Mouse (Mus musculus) MEL (cell line): ENCODE results near the gene Cd70. TPM values are rescaled to one million over a fixed set of nuclear protein-coding genes. Genes with fewer than 3 reads are reported as not detected.
A peak's percentile ranks its signal among the peaks of the same experiment; 100 is the strongest.

ENCODE experiments used
- DNase-seq: peaks from one replicate; pipeline ENCODE4 v3.0.0; 2011; ENCODE audit warnings: low read depth, low spot score
- H3K27ac ChIP-seq: 2 replicates; pipeline ENCODE4 v1.5.1; 2012; ENCODE audit warnings: low read depth, mild to moderate bottlenecking, control low read depth, low read length, moderate library complexity; ENCODE audit not compliant: control insufficient read depth
- H3K27me3 ChIP-seq, 2 experiments: fragments of 150-350 bp in 1 of 2; sonication (generic) in 1 of 2; 2 replicates each; pipeline ENCODE4 v1.6.1; 2012; ENCODE audit warnings: low read length in 2 of 2, mild to moderate bottlenecking in 2 of 2, improper control_type of control experiment in 1 of 2, moderate library complexity in 1 of 2; ENCODE audit not compliant: insufficient read depth in 2 of 2, control insufficient read depth in 1 of 2
- H3K36me3 ChIP-seq, 2 experiments: 2 replicates each; pipeline ENCODE4 v1.6.1; 2012 to 2014; ENCODE audit warnings: low read length in 2 of 2, improper control_type of control experiment in 1 of 2, inconsistent platforms in 1 of 2, mild to moderate bottlenecking in 1 of 2; ENCODE audit not compliant: insufficient read depth in 2 of 2, control insufficient read depth in 1 of 2
- H3K4me1 ChIP-seq, 2 experiments: fragments of 150-350 bp in 1 of 2; sonication (generic) in 1 of 2; 2 replicates each; pipeline ENCODE4 v1.6.1; 2012; ENCODE audit warnings: low read length in 2 of 2, improper control_type of control experiment in 1 of 2, mild to moderate bottlenecking in 1 of 2; ENCODE audit not compliant: insufficient read depth in 2 of 2, control insufficient read depth in 1 of 2
- H3K4me3 ChIP-seq, 2 experiments: fragments of 150-350 bp in 1 of 2; sonication (generic) in 1 of 2; 2 replicates each; pipeline ENCODE4 v1.5.1; 2012; ENCODE audit warnings: low read depth in 2 of 2, low read length in 2 of 2, mild to moderate bottlenecking in 2 of 2, moderate library complexity in 2 of 2, control low read depth in 1 of 2, improper control_type of control experiment in 1 of 2; ENCODE audit not compliant: control insufficient read depth in 1 of 2, insufficient read depth in 1 of 2
- H3K79me2 ChIP-seq: 2 replicates; pipeline ENCODE4 v1.6.1; 2012; ENCODE audit warnings: mild to moderate bottlenecking, low read length, moderate library complexity; ENCODE audit not compliant: control insufficient read depth, poor library complexity, insufficient read depth
- H3K9ac ChIP-seq: 2 replicates; pipeline ENCODE4 v1.6.1; 2012; ENCODE audit warnings: low read depth, mild to moderate bottlenecking, control low read depth, low read length, moderate library complexity; ENCODE audit not compliant: control insufficient read depth, poor library complexity, severe bottlenecking
- H3K9me3 ChIP-seq: fragments of 150-350 bp; sonication (generic); replicated peaks from 2 replicates; pipeline ENCODE4 v1.6.1; 2012; ENCODE audit warnings: mild to moderate bottlenecking, low read length, improper control_type of control experiment, moderate library complexity; ENCODE audit not compliant: insufficient read depth
- BHLHE40 ChIP-seq: IDR thresholded peaks from 2 replicates; pipeline ENCODE4 v1.6.1; 2012; ENCODE audit warnings: low read depth, mild to moderate bottlenecking, inconsistent platforms, low read length, improper control_type of control experiment, borderline replicate concordance
- CTCF ChIP-seq, 3 experiments: IDR thresholded peaks in 2 of 3; conservative IDR thresholded peaks in 1 of 3; 2 replicates each; pipeline ENCODE4 v1.5.1; 2011 to 2012; ENCODE audit warnings: low read length in 3 of 3, low read depth in 2 of 3, mild to moderate bottlenecking in 2 of 3, improper control_type of control experiment in 1 of 3, inconsistent platforms in 1 of 3, mixed read lengths in 1 of 3, moderate library complexity in 1 of 3; ENCODE audit not compliant: control insufficient read depth in 1 of 3, insufficient read depth in 1 of 3, poor library complexity in 1 of 3, severe bottlenecking in 1 of 3
- ELF1 ChIP-seq: IDR thresholded peaks from 2 replicates; pipeline ENCODE4 v1.6.1; 2014; ENCODE audit warnings: low read depth, mild to moderate bottlenecking, inconsistent platforms, low read length, improper control_type of control experiment, moderate library complexity
- EP300 ChIP-seq, 2 experiments: IDR thresholded peaks; 2 replicates each; pipeline ENCODE4 v1.6.1; 2011; ENCODE audit warnings: improper control_type of control experiment in 2 of 2, low read length in 2 of 2, low read depth in 1 of 2, mild to moderate bottlenecking in 1 of 2
- ETS1 ChIP-seq: IDR thresholded peaks from 2 replicates; pipeline ENCODE4 v1.6.1; 2012; ENCODE audit warnings: low read depth, mild to moderate bottlenecking, inconsistent platforms, low read length, improper control_type of control experiment, moderate library complexity
- GABPA ChIP-seq: IDR thresholded peaks from 2 replicates; pipeline ENCODE4 v1.6.1; 2012; ENCODE audit warnings: low read depth, mild to moderate bottlenecking, inconsistent platforms, low read length, improper control_type of control experiment, moderate library complexity
- GATA1 ChIP-seq: IDR thresholded peaks from 2 replicates; pipeline ENCODE4 v1.6.1; 2011; ENCODE audit warnings: low read depth, low read length, improper control_type of control experiment
- JUND ChIP-seq: IDR thresholded peaks from 2 replicates; pipeline ENCODE4 v1.6.1; 2011; ENCODE audit warnings: low read depth, mild to moderate bottlenecking, improper control_type of control experiment, low read length
- KAT2A ChIP-seq: conservative IDR thresholded peaks from 2 replicates; pipeline ENCODE4 v1.6.1; 2012; ENCODE audit warnings: low read depth, low read length, improper control_type of control experiment, inconsistent platforms
- MAFK ChIP-seq: IDR thresholded peaks from 2 replicates; pipeline ENCODE4 v1.6.1; 2011; ENCODE audit warnings: low read depth, mild to moderate bottlenecking, low read length, improper control_type of control experiment, borderline replicate concordance
- MAX ChIP-seq: IDR thresholded peaks from 2 replicates; pipeline ENCODE4 v1.6.1; 2011; ENCODE audit warnings: low read length, improper control_type of control experiment
- MYC ChIP-seq: IDR thresholded peaks from 2 replicates; pipeline ENCODE4 v1.6.1; 2011; ENCODE audit warnings: low read depth, mild to moderate bottlenecking, low read length, improper control_type of control experiment, moderate library complexity
- NELFE ChIP-seq: IDR thresholded peaks from 2 replicates; pipeline ENCODE4 v1.6.1; 2011; ENCODE audit warnings: low read depth, low read length, improper control_type of control experiment
- NRF1 ChIP-seq: IDR thresholded peaks from 2 replicates; pipeline ENCODE4 v1.6.1; 2014; ENCODE audit warnings: low read depth, mild to moderate bottlenecking, inconsistent platforms, low read length, improper control_type of control experiment, moderate library complexity; ENCODE audit not compliant: poor library complexity, insufficient read depth, severe bottlenecking
- RAD21 ChIP-seq: IDR thresholded peaks from 2 replicates; pipeline ENCODE4 v1.6.1; 2011; ENCODE audit warnings: mild to moderate bottlenecking, low read depth, low read length, improper control_type of control experiment
- SMC3 ChIP-seq: IDR thresholded peaks from 2 replicates; pipeline ENCODE4 v1.6.1; 2011; ENCODE audit warnings: low read depth, low read length, improper control_type of control experiment
- TCF12 ChIP-seq: IDR thresholded peaks from 2 replicates; pipeline ENCODE4 v1.6.1; 2014; ENCODE audit warnings: low read depth, mild to moderate bottlenecking, inconsistent platforms, low read length, improper control_type of control experiment, moderate library complexity
- UBTF ChIP-seq: IDR thresholded peaks from 2 replicates; pipeline ENCODE4 v1.6.1; 2012; ENCODE audit warnings: low read depth, mild to moderate bottlenecking, inconsistent platforms, low read length, improper control_type of control experiment, moderate library complexity, borderline replicate concordance; ENCODE audit not compliant: insufficient read depth
- USF1 ChIP-seq: IDR thresholded peaks from 2 replicates; pipeline ENCODE4 v1.6.1; 2014; ENCODE audit warnings: low read depth, mild to moderate bottlenecking, inconsistent platforms, low read length, improper control_type of control experiment, moderate library complexity
- USF2 ChIP-seq, 2 experiments: IDR thresholded peaks; 2 replicates each; pipeline ENCODE4 v1.6.1; 2011 to 2012; ENCODE audit warnings: improper control_type of control experiment in 2 of 2, low read length in 2 of 2, borderline replicate concordance in 1 of 2, inconsistent platforms in 1 of 2, low read depth in 1 of 2, mild to moderate bottlenecking in 1 of 2; ENCODE audit not compliant: insufficient read depth in 1 of 2
- ZC3H11A ChIP-seq: IDR thresholded peaks from 2 replicates; pipeline ENCODE4 v1.6.1; 2012; ENCODE audit warnings: low read depth, mild to moderate bottlenecking, inconsistent platforms, low read length, improper control_type of control experiment
- ZNF384 ChIP-seq: IDR thresholded peaks from 2 replicates; pipeline ENCODE4 v1.6.1; 2012; ENCODE audit warnings: low read depth, mild to moderate bottlenecking, inconsistent platforms, low read length, improper control_type of control experiment
- polyA plus RNA-seq, 2 experiments: library from polyadenylated mRNA; stranded (reverse) in 1 of 2; unstranded in 1 of 2; fragments of >175 nt in 1 of 2; fragments of >200 nt in 1 of 2; gene quantifications; 2 replicates each; pipeline versions ENCODE4 v1.2.1 to v1.2.4; 2012; ENCODE audit warnings: low replicate concordance in 2 of 2, low read depth in 1 of 2; ENCODE audit not compliant: insufficient read length in 2 of 2, insufficient read depth in 1 of 2, missing spikeins in 1 of 2
- total RNA-seq: library from RNA; depleted of rRNA; stranded (reverse); fragments of 300-350 nt; gene quantifications from 2 replicates; pipeline ENCODE4 v1.2.3, GENCODE M21; 2012

Gene Cd70
- total and polyA plus RNA-seq, 3 experiments = not detected

- Histone ChIP-seq H3K9me3 (no peaks in the 10 kb centered on the region), H3K36me3 (peaks cover 0 to 5% of the 10 kb centered on the region in 2 experiments; a peak in 2 of 4 replicates), H3K4me3 (no peak overlapping the region), H3K27me3 (no peaks in the 10 kb centered on the region), H3K9ac (no peak overlapping the region), H3K27ac (no peak overlapping the region), H3K4me1 (peaks cover 0 to 7% of the 10 kb centered on the region in 2 experiments; a peak in 2 of 4 replicates), H3K79me2 (no peaks in the 10 kb centered on the region)
- DNase-seq = no peak
- TF ChIP-seq RAD21 = peak; percentile 19
- TF ChIP-seq MAFK = no peak
- peak; percentile 22; the same call in 1 of the 2 replicates for TF ChIP-seq SMC3
- TF ChIP-seq EP300 (IDR thresholded peaks at IDR 0.05; ENCODE audit: low read depth in 1 of 2, low read length in 2 of 2) = no peak
- TF ChIP-seq GATA1 = no peak
- no peak for TF ChIP-seq ZC3H11A
- peak in 1 of 3 experiments; percentile 16; a peak in 2 of 6 replicates for TF ChIP-seq CTCF (IDR thresholded peaks at IDR 0.05 in 2 of 3, conservative IDR thresholded peaks at IDR 0.05 in 1 of 3; ENCODE audit: control insufficient read depth in 1 of 3, insufficient read depth in 1 of 3, low read depth in 2 of 3, low read length in 3 of 3, poor library complexity in 1 of 3, severe bottlenecking in 1 of 3)
- no peak for TF ChIP-seq USF2 (IDR thresholded peaks at IDR 0.05; ENCODE audit: borderline replicate concordance in 1 of 2, insufficient read depth in 1 of 2, low read depth in 1 of 2, low read length in 2 of 2)
- TF ChIP-seq GABPA = no peak
Observed at GRCm38 (mm10) chr17:57099629-57100325, 49.8 kb downstream of the Cd70 start.

GRCm38 (mm10) chr17:57098321-57098720, 51.3 kb downstream of the Cd70 start:
- Histone ChIP-seq H3K36me3 (no peaks in the 10 kb centered on the region), H3K27me3 (no peaks in the 10 kb centered on the region), H3K9me3 (no peaks in the 10 kb centered on the region), H3K4me1 (peaks cover 0 to 4% of the 10 kb centered on the region in 2 experiments; a peak in 1 of 4 replicates), H3K79me2 (no peaks in the 10 kb centered on the region), H3K4me3 (no peak overlapping the region), H3K9ac (no peak overlapping the region), H3K27ac (no peak overlapping the region)
- no peak for DNase-seq
- TF ChIP-seq UBTF = no peak
- no peak for TF ChIP-seq MAX
- no peak for TF ChIP-seq ELF1
- TF ChIP-seq ZNF384 = no peak
- no peak for TF ChIP-seq KAT2A
- TF ChIP-seq CTCF (IDR thresholded peaks at IDR 0.05 in 2 of 3, conservative IDR thresholded peaks at IDR 0.05 in 1 of 3; ENCODE audit: control insufficient read depth in 1 of 3, insufficient read depth in 1 of 3, low read depth in 2 of 3, low read length in 3 of 3, poor library complexity in 1 of 3, severe bottlenecking in 1 of 3) = no peak
- TF ChIP-seq ZC3H11A = no peak
- TF ChIP-seq JUND = no peak
- no peak for TF ChIP-seq EP300 (IDR thresholded peaks at IDR 0.05; ENCODE audit: low read depth in 1 of 2, low read length in 2 of 2)
- no peak for TF ChIP-seq ETS1
- no peak for TF ChIP-seq USF1
- no peak for TF ChIP-seq NRF1
- TF ChIP-seq TCF12 = no peak
- TF ChIP-seq BHLHE40 = no peak
- no peak for TF ChIP-seq MYC
- no peak for TF ChIP-seq NELFE
